Mouse (Mus musculus) frontal cortex, postnatal 14 days (tissue): ENCODE measurements around the gene Olfr110.
"Not testable (repeated sequence)": the region's sequence is repeated elsewhere in the genome, so short reads cannot be mapped to it uniquely, and the experiment has no call there.

ENCODE experiments used
- DNase-seq, 2 experiments: peaks; one replicate each; pipeline ENCODE4 v3.0.0; 2022; ENCODE audit warnings: low spot score in 2 of 2

Gene Olfr110

DNA sequence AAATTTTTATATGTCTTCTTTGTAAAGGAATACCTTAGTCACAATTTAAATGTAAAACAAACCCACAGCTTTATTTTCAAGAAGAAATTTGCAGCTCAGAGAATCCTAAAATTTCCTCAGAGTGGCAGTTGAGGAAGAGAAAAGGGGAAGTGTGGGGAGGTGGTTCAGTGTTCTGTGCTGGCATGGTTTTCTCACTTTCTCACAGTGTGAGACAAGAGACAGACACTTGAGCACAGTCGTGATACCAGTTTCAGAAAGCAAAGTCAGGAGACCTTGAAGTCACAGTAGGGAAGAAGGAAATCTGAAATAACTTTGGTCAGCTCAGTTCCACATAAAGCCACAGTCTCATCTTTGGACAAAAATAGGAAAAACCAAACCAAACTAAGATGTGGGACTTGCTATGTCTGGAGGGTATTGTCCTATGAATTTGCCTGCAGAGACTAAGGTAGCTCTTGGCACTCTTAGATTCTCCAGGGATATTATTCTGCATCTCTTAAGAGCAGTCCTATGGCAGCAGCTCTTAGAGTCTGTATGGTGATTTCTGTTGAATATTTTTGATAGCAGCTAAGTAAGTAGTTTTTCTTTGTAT lies at the start of gene Olfr110:
TSS of gene Olfr110 (plus strand) at position 539 of the 589 bp plus-strand sequence.
- no peak for DNase-seq

DNA sequence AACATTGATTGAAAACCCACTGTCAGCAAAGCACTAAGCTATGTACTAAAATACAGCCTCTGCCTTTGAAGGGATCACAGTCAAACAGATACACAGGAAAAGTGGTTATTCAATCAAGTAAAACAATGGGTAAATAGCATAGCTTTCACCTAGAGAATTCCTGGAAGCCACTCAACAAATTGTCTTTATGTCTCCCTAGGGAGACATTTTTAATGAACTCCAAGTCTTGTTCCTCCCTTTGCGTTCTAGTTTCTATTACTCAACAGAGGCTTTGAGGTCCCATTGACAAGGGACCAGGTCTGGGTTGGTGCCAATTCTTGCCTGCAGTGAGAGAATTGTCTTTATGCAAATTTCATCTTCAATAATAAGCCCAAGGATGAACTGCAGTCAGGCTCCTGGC lies 47.1 kb upstream of the Olfr110 start, which contains the start of gene Olfr108:
TSS of gene Olfr108 (plus strand) at position 301 of the 400 bp plus-strand sequence.
- DNase-seq, result no peak

DNA sequence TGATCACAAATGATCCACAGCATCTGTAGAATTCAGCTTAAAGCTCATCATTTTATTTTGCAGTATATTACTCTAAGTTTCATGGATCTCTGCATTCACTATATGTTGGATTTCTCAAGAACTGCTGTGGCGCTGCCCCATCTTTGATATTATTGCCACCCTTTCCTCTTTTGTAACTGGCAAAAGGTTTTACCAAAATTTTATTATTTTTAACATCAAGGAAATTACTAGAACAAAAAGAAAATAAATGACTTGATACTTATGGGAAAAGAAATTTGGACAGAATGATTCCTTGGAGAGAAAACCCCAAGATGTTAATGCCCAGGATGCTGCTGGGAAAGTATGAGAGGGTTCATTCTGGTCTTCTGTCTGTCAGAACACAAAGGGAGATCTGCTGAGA lies 33.7 kb upstream of the Olfr110 start, which contains the start of gene Olfr109:
TSS of gene Olfr109 (plus strand) at position 301 of the 400 bp plus-strand sequence.
- DNase-seq, result no peak

DNA sequence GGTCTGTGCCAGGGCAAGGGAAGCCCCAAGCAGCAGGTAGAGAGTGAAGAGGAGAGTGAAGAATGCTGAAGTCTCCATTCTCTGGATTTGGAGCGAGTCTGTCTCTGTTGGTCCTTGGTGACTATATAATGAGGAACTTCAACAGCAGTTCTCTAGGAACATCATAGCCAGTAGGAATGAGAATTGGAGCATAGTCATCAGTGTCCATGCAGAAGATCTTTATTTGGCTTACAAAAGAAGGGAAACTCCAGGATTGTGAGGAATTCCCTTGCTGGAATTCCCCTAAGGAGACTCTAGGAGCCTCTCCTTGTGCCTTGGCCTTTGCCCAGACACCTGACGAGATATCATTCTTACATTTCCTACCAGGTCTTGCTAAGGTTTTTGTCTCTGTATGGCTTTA lies 8.8 kb upstream of the Olfr110 start, which contains the start of gene H2-M2:
TSS of gene H2-M2 (minus strand) at position 101 of the 400 bp plus-strand sequence.
- no peak for DNase-seq

DNA sequence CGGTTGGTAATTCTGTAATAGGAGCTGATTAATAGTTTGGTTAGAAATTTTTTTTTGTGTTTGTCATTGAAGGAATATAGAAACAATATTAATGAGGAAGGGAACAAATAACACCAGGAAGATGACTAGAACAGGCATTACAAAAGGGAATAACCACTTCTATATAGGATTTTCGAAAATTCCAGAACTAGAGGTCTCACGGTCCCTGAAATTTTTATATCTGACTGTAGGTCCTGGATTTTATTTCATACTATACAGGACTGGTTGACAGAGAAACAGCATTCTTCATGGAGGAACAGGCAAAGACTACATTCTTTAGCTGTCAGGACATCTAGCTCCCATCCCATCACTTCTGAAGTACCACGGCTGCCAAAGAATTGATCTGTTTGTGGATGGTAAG lies 15.5 kb downstream of the Olfr110 start, which contains the start of gene Olfr111:
TSS of gene Olfr111 (plus strand) at position 301 of the 400 bp plus-strand sequence.
- no peak for DNase-seq

DNA sequence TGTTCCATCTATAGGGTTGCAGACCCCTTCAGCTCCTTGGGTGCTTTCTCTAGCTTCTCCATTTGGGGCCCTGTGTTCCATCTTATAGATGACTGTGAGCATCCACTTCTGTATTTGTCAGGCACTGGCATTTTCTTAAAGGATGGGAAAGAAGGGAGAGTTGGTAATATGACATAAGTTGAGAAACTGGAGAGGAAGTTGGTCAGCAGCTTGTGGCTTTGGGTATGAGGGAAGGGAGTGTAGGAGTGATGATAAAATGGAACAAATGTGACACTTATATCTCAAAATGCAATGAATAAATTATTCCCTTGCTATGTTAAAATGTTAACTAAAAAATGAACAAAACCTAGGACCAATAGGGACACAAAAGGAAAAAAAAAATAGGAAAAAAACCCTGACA lies 32.3 kb downstream of the Olfr110 start:
- not testable (repeated sequence) for DNase-seq

DNA sequence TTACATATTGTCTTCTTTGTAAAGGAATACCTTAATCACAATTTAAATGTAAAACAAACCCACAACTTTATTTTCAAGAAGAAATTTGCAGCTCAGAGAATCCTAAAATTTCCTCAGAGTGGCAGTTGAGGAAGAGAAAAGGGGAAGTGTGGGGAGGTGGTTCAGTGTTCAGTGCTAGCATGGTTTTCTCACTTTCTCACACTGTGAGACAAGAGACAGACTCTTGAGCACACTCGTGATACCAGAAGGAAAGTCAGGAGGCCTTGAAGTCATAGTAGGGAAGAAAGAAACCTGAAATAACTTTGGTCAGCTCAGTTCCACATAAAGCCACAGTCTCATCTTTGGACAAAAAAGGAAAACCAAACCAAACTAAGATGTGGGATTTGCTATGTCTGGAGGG lies 33.2 kb downstream of the Olfr110 start:
- not testable (repeated sequence) for DNase-seq

DNA sequence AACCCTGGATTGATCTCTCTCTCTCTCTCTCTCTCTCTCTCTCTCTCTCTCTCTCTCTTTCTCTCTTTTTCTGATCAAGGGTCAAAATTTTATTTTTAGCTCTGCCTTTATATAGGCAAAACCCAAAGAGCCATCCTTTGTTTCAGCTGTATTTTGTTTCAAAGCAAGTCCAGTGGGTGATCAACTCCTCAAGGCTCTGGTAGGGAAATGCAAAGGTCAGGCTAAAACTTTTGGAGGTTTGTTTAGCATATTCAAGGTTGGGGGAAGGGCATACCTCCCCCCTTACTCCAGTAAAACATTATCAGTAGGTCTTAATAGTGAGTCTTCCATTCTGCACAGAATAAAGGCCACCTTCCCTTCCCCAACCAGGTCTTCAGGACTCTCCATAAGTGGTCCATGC lies 42.9 kb downstream of the Olfr110 start:
- no peak for DNase-seq

DNA sequence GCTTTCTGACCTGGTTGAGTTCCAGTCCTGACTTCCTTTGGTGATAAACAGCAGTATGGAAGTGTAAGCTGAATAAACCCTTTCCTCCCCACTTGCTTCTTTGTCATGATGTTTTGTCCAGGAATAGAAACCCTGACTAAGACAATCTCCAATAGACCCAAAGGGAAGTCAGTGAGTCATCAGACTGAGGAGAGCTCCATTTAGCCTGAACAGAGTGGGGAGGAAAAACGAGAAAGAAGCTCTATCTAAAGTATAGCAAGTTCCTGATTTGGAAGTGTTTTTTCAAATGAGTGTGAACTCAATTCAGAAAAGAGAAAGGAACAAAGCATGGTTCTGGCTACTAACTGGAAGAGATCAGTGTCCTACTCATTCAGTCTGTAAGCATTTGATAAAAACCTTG lies 46.1 kb downstream of the Olfr110 start:
- not testable (repeated sequence) for DNase-seq

DNA sequence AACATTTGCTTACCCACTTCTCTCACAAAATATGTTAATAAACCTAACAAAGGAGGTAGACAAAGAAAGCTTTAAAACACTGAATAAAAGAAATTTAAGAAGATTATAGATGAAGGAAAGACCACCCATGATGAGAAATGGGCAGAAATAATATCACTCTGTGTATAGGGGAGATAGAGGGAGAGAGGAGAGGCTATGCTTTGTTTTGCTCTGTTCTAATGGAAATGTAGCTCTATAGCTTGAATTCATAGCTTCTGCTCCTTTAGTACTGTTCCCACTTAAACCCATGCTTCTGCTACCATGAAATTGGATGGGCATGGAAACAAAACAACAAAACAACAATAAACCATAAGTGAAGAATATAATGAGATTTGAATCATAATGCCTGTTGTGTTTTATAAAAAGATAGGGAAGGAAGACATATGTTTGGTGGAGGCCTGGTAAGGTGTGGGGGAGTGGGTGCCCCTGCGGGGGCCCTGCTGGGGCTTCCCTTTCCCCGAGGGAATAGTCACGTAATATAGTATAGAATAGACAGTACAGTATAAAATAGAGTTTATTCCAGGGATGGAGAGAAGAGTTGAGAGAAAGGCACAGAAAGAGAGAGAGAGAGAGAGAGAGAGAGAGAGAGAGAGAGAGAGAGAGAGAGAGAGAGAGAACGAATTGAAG lies 49.3 kb downstream of the Olfr110 start:
- no peak for DNase-seq

DNA sequence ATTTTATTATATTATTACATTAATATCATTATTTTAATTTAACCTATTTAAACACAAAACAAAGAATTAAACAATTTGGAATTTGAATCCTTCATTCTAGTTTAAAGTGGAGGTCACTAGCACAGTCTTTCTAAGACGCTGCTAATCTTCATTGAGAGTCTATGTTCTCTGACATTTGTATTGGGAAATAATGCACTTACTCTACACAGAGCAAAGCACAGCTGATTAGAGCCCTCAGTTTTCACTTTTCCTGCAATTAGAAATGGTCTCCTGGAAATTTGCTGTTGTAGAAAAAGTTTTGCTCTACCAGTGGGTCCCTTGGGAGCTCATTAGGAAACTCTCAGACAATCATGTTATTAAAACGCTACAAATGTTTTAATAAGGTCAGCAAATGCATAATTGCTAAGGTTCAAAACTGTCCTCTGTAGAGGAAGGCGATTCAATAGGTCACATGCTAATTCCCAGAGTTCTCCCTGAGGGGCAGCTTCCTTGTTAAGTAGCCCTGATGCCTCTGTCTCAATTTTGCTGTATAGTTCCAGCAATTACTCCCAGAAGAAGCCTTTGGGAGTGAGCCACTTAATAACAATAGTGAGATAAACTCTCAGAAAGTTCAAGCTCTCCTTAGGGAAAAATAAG lies 51.6 kb downstream of the Olfr110 start:
- DNase-seq, result no peak
